Mouse (Mus musculus): ENCODE measurements around the gene Tcf7l2. TPM values are rescaled to one million over a fixed set of nuclear protein-coding genes. Genes with fewer than 3 reads are reported as not detected.

Gene Tcf7l2
- polyA plus RNA-seq, 1 experiment = 2.8 TPM

DNA sequence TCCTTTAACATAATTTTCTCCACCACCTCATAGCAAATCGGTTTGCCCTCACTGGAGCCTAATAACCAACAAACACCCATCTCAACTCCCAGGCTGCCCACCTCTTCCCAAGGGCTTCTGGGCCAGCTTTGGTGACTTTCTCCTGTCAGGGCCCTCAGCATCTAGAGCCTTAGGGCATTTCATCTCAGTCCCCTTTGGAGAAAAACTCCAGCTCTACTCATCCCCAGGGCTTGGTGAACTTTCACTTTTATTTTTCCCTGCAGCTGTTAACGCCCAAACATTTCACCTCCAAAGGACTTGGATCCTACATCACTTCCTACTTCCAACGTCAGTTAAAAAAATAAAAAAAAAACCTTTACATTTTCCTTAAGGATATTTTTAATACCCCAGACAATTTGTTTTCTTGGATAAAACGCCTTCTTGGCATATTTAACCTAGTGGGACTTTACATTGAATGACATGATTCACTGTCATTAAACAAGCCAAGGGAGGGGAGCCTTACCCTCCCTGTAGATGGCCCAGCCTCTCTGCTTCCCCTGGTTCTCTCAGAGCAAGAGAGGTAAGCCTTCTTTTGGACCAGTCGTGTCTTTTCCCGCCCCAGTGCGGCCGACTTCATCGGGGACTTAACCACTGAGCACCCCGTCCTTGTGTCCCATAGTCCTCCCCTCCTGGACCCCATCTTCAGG lies 724 bp upstream of the Tcf7l2 start:
- no peak for TF ChIP-seq GATA1 (IDR thresholded peaks at IDR 0.05; ENCODE audit: low read length)
- Histone ChIP-seq H3K27me3 (ENCODE audit: control insufficient read depth) (peaks cover 66% of the 10 kb centered on the region), H3K4me3 (replicated peaks) (peak overlapping the region; percentile 60), H3K9me3 (ENCODE audit: control insufficient read depth, low read length) (peaks cover 11% of the 10 kb centered on the region; the same call in 1 of the 2 replicates), H3K4me1 (ENCODE audit: control insufficient read depth) (peaks cover 26% of the 10 kb centered on the region), H3K36me3 (ENCODE audit: control insufficient read depth) (no peaks in the 10 kb centered on the region)

DNA sequence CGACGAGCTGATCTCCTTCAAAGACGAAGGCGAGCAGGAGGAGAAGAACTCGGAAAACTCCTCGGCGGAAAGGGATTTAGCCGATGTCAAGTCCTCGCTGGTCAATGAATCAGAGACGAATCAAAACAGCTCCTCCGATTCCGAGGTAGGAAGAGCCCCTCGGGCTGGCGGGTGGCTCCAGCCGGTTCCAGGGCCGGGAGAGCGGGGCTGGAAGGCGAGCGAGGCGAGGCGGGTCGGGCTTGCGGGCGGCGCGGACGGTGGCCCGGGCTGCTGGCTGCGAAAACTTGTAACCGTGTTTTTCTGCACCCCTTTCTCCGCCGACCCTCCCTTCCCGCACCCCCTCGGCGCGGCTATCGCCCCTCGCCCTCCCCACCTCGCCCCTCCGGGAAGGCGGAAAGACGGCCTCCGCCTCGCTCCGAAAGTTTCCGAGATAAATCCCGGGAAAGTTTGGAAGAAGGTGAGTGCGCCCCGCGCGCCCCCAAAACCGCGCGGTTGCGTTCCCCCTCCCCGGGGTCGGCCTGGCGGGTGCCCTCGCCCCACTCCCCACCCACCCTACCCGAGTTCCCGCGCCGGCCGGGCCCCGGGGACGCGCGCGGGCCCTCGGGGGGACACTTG lies 873 bp downstream of the Tcf7l2 start:
- no peak for TF ChIP-seq GATA1 (IDR thresholded peaks at IDR 0.05; ENCODE audit: low read length)
- TF ChIP-seq TAL1 (IDR thresholded peaks at IDR 0.05; ENCODE audit: low read length) = no peak
- Histone ChIP-seq H3K27me3 (ENCODE audit: control insufficient read depth) (peaks cover 82% of the 10 kb centered on the region), H3K4me1 (ENCODE audit: control insufficient read depth) (peaks cover 26% of the 10 kb centered on the region), H3K4me3 (replicated peaks) (peak overlapping the region; percentile 60), H3K9me3 (ENCODE audit: control insufficient read depth, low read length) (peaks cover 11% of the 10 kb centered on the region; the same call in 1 of the 2 replicates), H3K36me3 (ENCODE audit: control insufficient read depth) (no peaks in the 10 kb centered on the region)

DNA sequence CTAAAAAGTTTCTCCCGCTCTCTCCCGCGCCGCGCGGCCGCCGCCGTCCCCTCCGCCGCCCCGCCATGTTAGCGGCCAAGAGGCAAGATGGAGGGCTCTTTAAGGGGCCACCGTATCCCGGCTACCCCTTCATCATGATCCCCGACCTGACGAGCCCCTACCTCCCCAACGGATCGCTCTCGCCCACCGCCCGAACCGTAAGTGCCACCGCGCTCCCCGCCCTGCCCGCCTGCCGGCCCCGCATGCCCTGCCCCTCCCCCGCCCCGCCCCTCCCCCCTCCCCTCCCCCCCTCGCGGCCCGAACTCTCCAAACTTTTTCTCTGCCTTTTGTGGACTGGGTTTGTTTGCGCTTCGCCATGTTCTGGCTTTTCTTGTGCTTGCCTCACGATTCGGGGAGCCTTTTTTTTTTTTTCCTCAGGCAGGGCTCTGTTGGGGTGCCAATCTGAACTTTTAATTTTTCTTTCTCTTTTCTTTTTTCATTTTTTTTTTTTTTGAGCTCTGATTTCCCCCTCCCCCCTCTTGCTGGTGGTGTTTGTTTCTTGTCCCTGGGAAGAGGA lies 1.5 kb downstream of the Tcf7l2 start:
- Histone ChIP-seq H3K36me3 (ENCODE audit: control insufficient read depth) (no peaks in the 10 kb centered on the region), H3K4me1 (ENCODE audit: control insufficient read depth) (peaks cover 26% of the 10 kb centered on the region), H3K27me3 (ENCODE audit: control insufficient read depth) (peaks cover 88% of the 10 kb centered on the region)

DNA sequence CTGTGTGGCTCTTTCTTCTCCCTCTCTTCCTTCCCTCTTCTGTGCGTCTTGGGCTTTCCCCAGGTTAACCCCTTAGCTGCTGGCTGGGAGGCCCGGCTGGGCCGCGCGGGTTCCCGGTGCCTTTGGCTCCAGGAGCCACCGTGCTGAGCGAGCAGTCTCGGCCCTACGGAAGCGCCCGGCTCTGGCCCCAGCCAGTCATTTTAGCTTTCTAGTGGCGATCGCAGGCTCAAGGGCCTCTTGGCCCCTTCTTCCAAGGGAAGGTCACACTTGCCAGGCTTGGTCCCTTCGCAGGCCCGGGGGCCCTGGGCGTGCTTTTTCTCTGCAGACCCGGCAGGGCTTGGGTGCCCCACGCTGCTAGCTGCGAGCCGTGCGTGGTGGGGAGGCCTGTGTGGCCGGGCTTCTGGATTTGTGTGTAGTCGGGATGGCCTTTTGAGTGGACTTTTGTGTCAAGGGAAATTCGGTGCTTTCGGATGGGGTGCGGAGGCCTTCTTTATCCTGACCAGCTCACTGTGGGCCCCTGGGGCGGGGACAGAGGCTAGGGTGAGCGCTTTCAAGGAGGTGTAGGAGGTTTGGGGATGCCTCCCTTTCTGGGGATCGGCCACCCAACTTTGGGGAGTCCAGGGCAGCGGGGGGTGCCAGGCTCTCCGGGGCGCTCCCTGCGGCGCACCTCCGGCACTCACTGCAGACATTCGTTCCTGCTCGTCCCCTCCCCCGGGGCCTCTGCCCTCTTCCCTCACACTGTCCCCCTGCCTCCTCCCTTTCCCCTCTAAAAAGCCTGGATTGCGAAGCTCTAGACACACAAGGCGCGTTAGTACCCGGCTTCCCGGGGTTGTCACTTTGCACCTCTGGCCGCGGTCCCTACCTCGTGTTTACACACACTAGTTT lies 2.2 kb downstream of the Tcf7l2 start:
- Histone ChIP-seq H3K36me3 (ENCODE audit: control insufficient read depth) (no peaks in the 10 kb centered on the region), H3K4me1 (ENCODE audit: control insufficient read depth) (peaks cover 25% of the 10 kb centered on the region), H3K27me3 (ENCODE audit: control insufficient read depth) (peaks cover 95% of the 10 kb centered on the region), H3K4me3 (replicated peaks) (peak overlapping the region; percentile 60), H3K9me3 (ENCODE audit: control insufficient read depth, low read length) (peaks cover 11% of the 10 kb centered on the region; the same call in 1 of the 2 replicates)
- TF ChIP-seq TAL1 (IDR thresholded peaks at IDR 0.05; ENCODE audit: low read length) = no peak
- TF ChIP-seq GATA1 (IDR thresholded peaks at IDR 0.05; ENCODE audit: low read length) = no peak

More for the DNA sequence above, 1.5 kb downstream of the Tcf7l2 start:
- Histone ChIP-seq H3K4me3 (replicated peaks) (peak overlapping the region; percentile 60), H3K9me3 (ENCODE audit: control insufficient read depth, low read length) (peaks cover 11% of the 10 kb centered on the region; the same call in 1 of the 2 replicates)
- no peak for TF ChIP-seq GATA1 (IDR thresholded peaks at IDR 0.05; ENCODE audit: low read length)
- TF ChIP-seq TAL1 (IDR thresholded peaks at IDR 0.05; ENCODE audit: low read length) = no peak

DNA sequence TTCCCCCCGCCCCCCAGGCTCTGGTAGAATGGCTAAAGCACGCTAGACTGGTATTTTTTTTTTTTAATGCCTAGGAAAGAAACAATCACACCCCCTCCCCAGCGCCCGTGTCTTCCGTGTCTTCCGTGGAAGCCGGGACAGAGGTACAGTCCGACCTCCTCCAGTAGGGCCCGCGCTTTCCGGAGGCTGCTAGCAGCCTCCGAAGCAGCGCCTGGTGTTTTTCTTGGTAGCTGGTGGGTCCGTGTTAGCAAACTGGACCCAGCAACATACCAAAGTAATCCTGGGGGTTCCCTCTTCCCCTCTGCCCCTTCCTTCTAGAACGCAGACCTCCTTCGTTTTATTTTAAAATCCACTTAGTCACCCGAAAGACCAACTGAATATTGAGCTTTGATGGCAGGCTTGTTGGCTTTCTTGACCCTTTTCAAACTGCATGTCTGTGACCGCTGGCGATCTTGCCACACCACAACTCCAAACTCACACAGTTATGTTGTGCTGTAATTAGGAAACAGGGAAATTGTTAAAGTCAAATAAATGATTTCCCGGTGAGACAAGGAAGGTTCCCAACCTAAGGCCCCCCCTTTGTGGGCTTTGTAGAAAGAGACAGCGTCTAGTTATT lies 3.1 kb downstream of the Tcf7l2 start:
- Histone ChIP-seq H3K4me1 (ENCODE audit: control insufficient read depth) (peaks cover 28% of the 10 kb centered on the region), H3K4me3 (replicated peaks) (peak overlapping the region; percentile 60)
- TF ChIP-seq GATA1 (IDR thresholded peaks at IDR 0.05; ENCODE audit: low read length) = no peak

DNA sequence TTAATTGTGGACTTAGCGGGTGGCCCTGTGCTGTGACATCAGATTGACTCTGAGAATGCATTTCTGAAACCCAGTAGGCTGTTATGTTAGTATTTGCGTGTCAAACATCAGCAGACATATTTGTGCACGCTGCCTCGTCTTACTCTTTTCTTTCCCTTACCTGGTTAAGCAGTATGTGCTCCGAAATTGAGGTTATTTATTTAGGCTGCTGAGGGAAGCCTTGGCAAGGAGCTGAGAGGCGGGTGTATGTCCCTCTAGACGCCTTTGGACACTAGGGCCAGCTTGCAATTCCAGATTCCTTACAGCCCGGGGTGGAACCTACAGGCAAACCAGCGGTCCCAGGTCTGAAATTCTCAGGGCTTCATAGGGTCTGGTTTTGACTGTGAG lies 3.6 kb downstream of the Tcf7l2 start:
- no peak for TF ChIP-seq TAL1 (IDR thresholded peaks at IDR 0.05; ENCODE audit: low read length)
- no peak for TF ChIP-seq GATA1 (IDR thresholded peaks at IDR 0.05; ENCODE audit: low read length)
- Histone ChIP-seq H3K36me3 (ENCODE audit: control insufficient read depth) (no peaks in the 10 kb centered on the region), H3K4me1 (ENCODE audit: control insufficient read depth) (peaks cover 28% of the 10 kb centered on the region), H3K9me3 (ENCODE audit: control insufficient read depth, low read length) (peaks cover 11% of the 10 kb centered on the region; the same call in 1 of the 2 replicates), H3K4me3 (replicated peaks) (no peak overlapping the region), H3K27me3 (ENCODE audit: control insufficient read depth) (peaks cover 98% of the 10 kb centered on the region)

More for the DNA sequence above, 3.1 kb downstream of the Tcf7l2 start:
- Histone ChIP-seq H3K36me3 (ENCODE audit: control insufficient read depth) (no peaks in the 10 kb centered on the region), H3K9me3 (ENCODE audit: control insufficient read depth, low read length) (peaks cover 11% of the 10 kb centered on the region; the same call in 1 of the 2 replicates), H3K27me3 (ENCODE audit: control insufficient read depth) (peaks cover 100% of the 10 kb centered on the region)

DNA sequence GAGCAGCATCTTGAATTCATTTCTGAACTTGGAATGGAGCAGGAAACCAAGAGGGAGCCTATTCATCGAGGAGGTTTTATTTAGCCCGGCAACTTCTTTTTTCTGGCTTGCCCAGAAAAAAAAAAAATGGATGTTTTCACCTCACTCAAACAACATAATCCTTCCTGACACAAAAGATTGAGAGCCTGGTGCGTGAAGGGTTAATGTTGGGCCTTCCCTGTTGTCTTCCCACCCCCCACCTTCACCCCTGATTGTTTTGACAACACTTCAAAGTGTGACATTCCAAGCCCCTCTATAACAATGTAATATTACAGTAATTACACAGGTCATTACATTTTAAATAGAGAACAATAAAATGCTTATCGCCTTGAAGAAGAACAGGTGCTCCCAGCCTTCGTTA lies 4.6 kb downstream of the Tcf7l2 start:
- Histone ChIP-seq H3K4me1 (ENCODE audit: control insufficient read depth) (peaks cover 25% of the 10 kb centered on the region), H3K27me3 (ENCODE audit: control insufficient read depth) (peaks cover 96% of the 10 kb centered on the region), H3K4me3 (replicated peaks) (no peak overlapping the region), H3K9me3 (ENCODE audit: control insufficient read depth, low read length) (peaks cover 11% of the 10 kb centered on the region; the same call in 1 of the 2 replicates), H3K36me3 (ENCODE audit: control insufficient read depth) (no peaks in the 10 kb centered on the region)
- TF ChIP-seq GATA1 (IDR thresholded peaks at IDR 0.05; ENCODE audit: low read length) = no peak
- TF ChIP-seq TAL1 (IDR thresholded peaks at IDR 0.05; ENCODE audit: low read length) = no peak

DNA sequence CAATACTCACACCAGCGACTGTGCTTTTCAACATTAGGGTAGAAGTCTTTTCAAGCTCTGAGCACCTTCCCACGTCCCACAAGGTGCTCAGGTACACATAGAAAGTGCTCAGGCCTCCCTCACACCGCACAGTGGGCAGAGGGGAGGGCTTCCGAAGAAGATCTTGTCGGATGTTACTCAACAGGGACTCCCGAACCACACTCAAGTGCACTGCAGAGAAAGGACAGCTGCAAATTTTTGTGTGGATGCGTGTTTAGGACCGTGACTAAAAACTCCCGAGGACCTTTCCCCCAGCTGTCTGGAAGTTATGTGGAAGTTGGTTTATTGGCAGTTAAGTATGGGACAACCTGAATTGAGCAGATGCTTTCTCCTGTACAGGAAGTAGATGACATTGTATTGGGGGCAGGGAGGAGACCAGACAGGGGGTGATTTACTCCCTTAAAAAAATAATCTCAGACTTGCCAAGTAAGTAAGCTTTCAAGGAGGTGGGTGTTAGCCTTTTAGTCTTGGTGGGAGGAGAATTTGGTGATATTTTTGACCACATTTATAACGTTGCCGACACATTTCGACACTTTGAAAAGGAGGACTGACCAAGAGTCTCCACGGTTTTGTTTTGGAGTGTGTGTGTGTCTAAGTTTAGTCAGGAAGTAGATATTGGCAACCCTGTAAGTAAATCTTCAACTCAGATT lies 5.8 kb downstream of the Tcf7l2 start:
- Histone ChIP-seq H3K4me3 (replicated peaks) (no peak overlapping the region), H3K4me1 (ENCODE audit: control insufficient read depth) (peaks cover 19% of the 10 kb centered on the region), H3K27me3 (ENCODE audit: control insufficient read depth) (peaks cover 86% of the 10 kb centered on the region), H3K36me3 (ENCODE audit: control insufficient read depth) (no peaks in the 10 kb centered on the region), H3K9me3 (ENCODE audit: control insufficient read depth, low read length) (peaks cover 9% of the 10 kb centered on the region; the same call in 1 of the 2 replicates)
- TF ChIP-seq TAL1 (IDR thresholded peaks at IDR 0.05; ENCODE audit: low read length) = no peak
